Comparison of ENCODE assay signal across 14 mouse cellular contexts in the genomic region with DNA sequence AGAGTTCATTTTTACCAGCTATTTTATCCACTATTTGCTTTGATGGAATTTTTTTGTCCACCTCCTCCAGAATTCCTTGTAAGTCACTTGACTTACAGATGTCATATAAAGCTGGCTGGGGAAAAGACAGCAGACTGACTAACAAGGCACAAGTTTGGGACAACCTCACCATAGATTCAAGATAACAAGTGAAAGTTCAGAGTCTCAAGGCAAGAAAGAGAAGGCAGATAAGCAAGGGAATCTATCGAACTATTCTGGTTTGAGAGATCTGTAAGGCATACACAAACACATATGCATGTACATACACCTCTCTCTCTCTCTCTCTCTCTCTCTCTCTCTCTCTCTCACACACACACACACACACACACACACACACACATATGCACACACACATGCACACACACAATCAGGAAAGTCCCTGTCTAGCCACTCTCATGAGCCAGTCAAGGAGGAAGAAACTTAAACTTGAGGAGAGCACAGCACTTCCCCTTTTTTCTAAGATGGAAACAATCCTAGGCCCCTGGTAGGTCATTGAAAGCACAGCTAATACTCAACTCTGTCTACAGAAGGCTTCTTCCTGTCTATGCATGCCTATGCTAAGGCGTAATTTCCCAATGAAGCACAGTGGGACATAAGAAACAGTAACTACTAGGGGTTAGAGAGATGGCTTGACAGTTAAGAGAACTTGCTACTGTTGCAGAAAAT. TPM values are rescaled to one million over a fixed set of nuclear protein-coding genes. Genes with fewer than 3 reads are reported as not detected.
DNase-seq lines count a peak whose midpoint lies in the region; ATAC-seq and TF ChIP-seq lines count a peak whose summit lies in the region.
"Had no signal": no experiment of that assay in that cellular context is flagged by ENCODE, and none has a peak within 500 bp of the region (broad histone marks: within the 10 kb centered on the region; RNA-seq: fewer than 3 reads in every experiment).

No protein-coding gene starts in this region.

- H3K9me3 ChIP-seq in liver, embryonic 16.5 days (replicated peaks; ENCODE audit: control insufficient read depth, low read length) = no peaks in the 10 kb centered on the region
- H3K9me3 ChIP-seq: forebrain, embryonic 12.5 days; limb, embryonic 10.5 days had no signal

- whole genome bisulfite sequencing in spleen, adult 2 months = 18% methylated on average over 2 of the region's 2 CpGs
- WGBS in bone marrow, adult 2 months = 12% methylated on average over 2 of the region's 2 CpGs
- WGBS in liver, embryonic 16.5 days (ENCODE audit: insufficient replicate concordance) = 31% methylated on average over 2 of the region's 2 CpGs

- DNase-seq in spleen, adult 2 months (ENCODE audit: low read depth in 1 of 2, low spot score in 2 of 2) = peak; percentile 39 to 67
- no peak for DNase-seq in spleen, adult 18-20 months
- no peak for DNase-seq in embryo, embryonic 9.5 days (ENCODE audit: extremely low spot score)
- DNase-seq in gastrocnemius, postnatal 36 days = no peak
- DNase-seq in gastrocnemius, postnatal 14 days = no peak
- DNase-seq: cerebellum, postnatal 10 days; kidney, postnatal 14 days; lung, postnatal 10 days; thymus, postnatal 36 days had no signal

- ATAC-seq in liver, embryonic 16.5 days (ENCODE audit: low read depth) = peak; percentile 35; the same call in 1 of the 2 replicates
- ATAC-seq: hindbrain, postnatal 0 days had no signal

- TF ChIP-seq CTCF in spleen, adult 2 months (IDR thresholded peaks at IDR 0.05; ENCODE audit: extremely low read depth, insufficient read depth, insufficient read length, insufficient replicate concordance) = no peak
- no peak for TF ChIP-seq CTCF in bone marrow, adult 2 months (IDR thresholded peaks at IDR 0.05; ENCODE audit: control insufficient read depth, insufficient read depth, low read length)

- no peak overlapping the region for H3K4me3 ChIP-seq in spleen, adult 2 months (ENCODE audit: extremely low read depth, insufficient read depth, insufficient read length)
- H3K4me3 ChIP-seq in bone marrow, adult 2 months (replicated peaks; ENCODE audit: control insufficient read depth, low read depth, low read length) = no peak overlapping the region
- no peak overlapping the region for H3K4me3 ChIP-seq in liver, embryonic 16.5 days (ENCODE audit: low read depth, low read length)
- H3K4me3 ChIP-seq: forebrain, embryonic 12.5 days; limb, embryonic 10.5 days had no signal

- TF ChIP-seq POLR2A in spleen, adult 2 months (IDR thresholded peaks at IDR 0.05; ENCODE audit: low read depth, low read length) = no peak
- no peak for TF ChIP-seq POLR2A in bone marrow, adult 2 months (IDR thresholded peaks at IDR 0.05; ENCODE audit: borderline replicate concordance, control insufficient read depth, low read depth, low read length)

- no peak overlapping the region for H3K9ac ChIP-seq in liver, embryonic 16.5 days (ENCODE audit: low read depth, low read length)
- H3K9ac ChIP-seq: forebrain, embryonic 12.5 days had no signal

- H3K36me3 ChIP-seq in spleen, adult 2 months (ENCODE audit: control insufficient read depth, insufficient read depth, low read length) = 0 out of 2 replicates have a peak, but pooled peaks cover 1% of the 10 kb centered on the region
- no peaks in the 10 kb centered on the region for H3K36me3 ChIP-seq in liver, embryonic 16.5 days (ENCODE audit: control insufficient read depth, insufficient read depth)
- H3K36me3 ChIP-seq: forebrain, embryonic 12.5 days had no signal

- no peak overlapping the region for H3K4me2 ChIP-seq in liver, embryonic 16.5 days (ENCODE audit: low read depth, low read length)
- H3K4me2 ChIP-seq: forebrain, embryonic 12.5 days had no signal

- no peaks in the 10 kb centered on the region for H3K27me3 ChIP-seq in spleen, adult 2 months (ENCODE audit: control insufficient read depth, insufficient read depth, low read length)
- no peaks in the 10 kb centered on the region for H3K27me3 ChIP-seq in liver, embryonic 16.5 days (ENCODE audit: control insufficient read depth, insufficient read depth, low read depth, low read length)
- H3K27me3 ChIP-seq: forebrain, embryonic 12.5 days had no signal

- intact Hi-C loops in gastrocnemius, postnatal 36 days (cut with DNase I) = no loop called here
- intact Hi-C loops in gastrocnemius, postnatal 14 days (cut with DNase I; ENCODE audit: low total_unique reads) = no loop called here

- H3K4me1 ChIP-seq in spleen, adult 2 months (ENCODE audit: control insufficient read depth, insufficient read depth, insufficient read length) = peaks cover 32% of the 10 kb centered on the region
- H3K4me1 ChIP-seq in bone marrow, adult 2 months (ENCODE audit: control insufficient read depth, insufficient read depth, low read length) = peaks cover 6% of the 10 kb centered on the region
- H3K4me1 ChIP-seq in liver, embryonic 16.5 days (ENCODE audit: control insufficient read depth, low read depth, low read length) = peaks cover 20% of the 10 kb centered on the region
- H3K4me1 ChIP-seq: forebrain, embryonic 12.5 days had no signal

- peak overlapping the region; percentile 80 for H3K27ac ChIP-seq in spleen, adult 2 months (ENCODE audit: insufficient read depth, low read length)
- peak overlapping the region; percentile 17; the same call in 1 of the 2 replicates for H3K27ac ChIP-seq in bone marrow, adult 2 months (ENCODE audit: control insufficient read depth, insufficient read depth, low read depth, low read length, poor library complexity)
- peak overlapping the region; percentile 48 for H3K27ac ChIP-seq in liver, embryonic 16.5 days (ENCODE audit: low read length)
- H3K27ac ChIP-seq: forebrain, embryonic 12.5 days; hindbrain, postnatal 0 days; limb, embryonic 10.5 days had no signal

RNA-seq across cellular contexts. Expression of a gene that starts 11.0 kb away (rescaled TPM):
- 11.5 and 15.7 TPM in 2 replicates for polyA plus RNA-seq in spleen, adult 2 months (2012; rRNA removed)
- polyA plus RNA-seq in bone marrow, adult 2 months (2011; ENCODE audit: insufficient read depth, insufficient read length, low replicate concordance, missing spikeins) = 7.9 and 9.2 TPM in 2 replicates
- 4.1 and 4.5 TPM in 2 replicates for polyA plus RNA-seq in liver, embryonic 16.5 days (2015; fragmentation: Nextera tagmentation; extraction: Ambion mirVana)
- total RNA-seq in gastrocnemius, postnatal 36 days (2021) = 1 to 10 TPM; 3.1 to 4.0 TPM
- 1 to 10 TPM; 5.5 to 6.6 TPM for total RNA-seq in gastrocnemius, postnatal 14 days (2021)

Comparison
In these comparisons a context has a peak if more than half of its experiments do, and no peak if none do; other contexts are left out.
1. DNase-seq: peak in spleen, adult 2 months (2 of 2); none in spleen, adult 18-20 months (0 of 2), embryo, embryonic 9.5 days (single experiment), gastrocnemius, postnatal 36 days (0 of 2) and gastrocnemius, postnatal 14 days (single experiment).
2. H3K27ac ChIP-seq: peak in every context shown above with its lines; median percentile 80 in spleen, adult 2 months; 48 in liver, embryonic 16.5 days; 17 in bone marrow, adult 2 months.